Mouse (Mus musculus) right cerebral cortex, postnatal 10 days (tissue): ENCODE results near the gene Xxylt1.

Source experiments
- DNase-seq, 2 experiments: peaks; one replicate each; pipeline ENCODE4 v3.0.0; 2021; ENCODE audit warnings: low spot score in 2 of 2

Gene Xxylt1

DNA sequence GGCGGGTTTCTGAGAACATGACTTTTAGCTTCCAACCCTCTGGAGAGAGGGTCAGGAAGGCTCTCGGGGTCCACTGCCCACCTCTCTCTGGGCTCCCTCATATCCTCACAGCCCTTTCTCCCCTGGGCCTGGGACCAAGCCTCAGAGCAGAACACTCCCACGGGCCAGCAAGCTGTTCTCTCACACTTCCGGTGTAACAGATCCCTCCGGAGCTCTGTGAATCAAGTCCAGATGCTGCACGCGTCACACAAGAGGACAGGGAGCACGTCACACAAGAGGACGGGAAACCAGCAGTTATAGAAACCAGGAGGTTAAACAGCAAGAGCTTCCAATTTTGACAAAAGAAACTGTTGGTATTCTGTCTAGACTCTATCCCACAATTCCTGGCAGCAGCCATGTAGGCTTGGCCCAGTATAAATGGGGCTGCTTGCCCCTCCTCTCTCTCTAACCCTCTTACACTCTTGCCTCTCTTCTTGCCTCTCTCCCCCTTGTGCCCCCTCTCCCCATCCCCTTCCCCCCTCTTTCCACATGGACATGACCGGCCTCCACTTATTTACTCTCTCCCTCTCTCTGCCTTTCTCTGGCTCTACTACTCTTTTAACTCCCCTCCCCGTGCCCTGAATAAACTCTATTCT, 19.9 kb downstream of the Xxylt1 start:
- no peak for DNase-seq

DNA sequence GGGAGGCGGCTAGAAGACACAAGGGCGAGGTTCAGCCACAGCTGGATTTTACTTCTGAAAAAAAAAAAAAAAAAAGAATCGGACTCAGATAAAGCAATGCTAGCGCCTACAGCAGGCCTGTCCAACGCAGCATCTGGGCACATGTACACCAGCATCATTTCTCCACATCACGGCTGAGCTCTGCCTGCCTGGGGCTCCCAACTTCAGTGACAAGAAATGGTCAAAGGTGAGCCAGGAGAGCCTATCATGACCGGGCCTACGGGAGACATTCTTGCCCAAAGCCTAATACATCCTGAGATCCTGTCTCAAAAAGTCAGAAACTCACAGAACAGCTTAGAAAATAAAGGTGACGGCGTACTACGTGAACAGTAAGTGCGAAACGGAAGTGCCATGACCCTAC, 20.5 kb downstream of the Xxylt1 start:
- no peak for DNase-seq

DNA sequence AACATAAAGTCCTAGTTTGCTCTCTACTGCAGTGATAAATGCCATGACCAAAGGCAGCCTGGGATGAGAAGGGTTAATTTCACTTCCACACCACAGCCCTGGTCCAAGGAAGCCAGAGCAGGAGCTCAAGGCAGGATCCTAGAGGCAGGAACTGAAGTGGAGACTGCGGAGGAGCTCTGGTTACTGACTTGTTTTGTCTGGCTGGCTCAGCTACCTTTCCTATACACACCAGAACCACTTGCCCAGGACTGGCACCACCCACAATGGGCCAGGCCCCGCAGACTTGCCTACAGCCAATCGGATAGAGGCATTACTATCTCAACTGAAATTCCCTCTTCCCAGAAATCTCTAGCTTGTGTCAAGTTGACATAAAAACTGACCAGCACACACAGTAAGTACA, 21.0 kb downstream of the Xxylt1 start:
- DNase-seq, result no peak

DNA sequence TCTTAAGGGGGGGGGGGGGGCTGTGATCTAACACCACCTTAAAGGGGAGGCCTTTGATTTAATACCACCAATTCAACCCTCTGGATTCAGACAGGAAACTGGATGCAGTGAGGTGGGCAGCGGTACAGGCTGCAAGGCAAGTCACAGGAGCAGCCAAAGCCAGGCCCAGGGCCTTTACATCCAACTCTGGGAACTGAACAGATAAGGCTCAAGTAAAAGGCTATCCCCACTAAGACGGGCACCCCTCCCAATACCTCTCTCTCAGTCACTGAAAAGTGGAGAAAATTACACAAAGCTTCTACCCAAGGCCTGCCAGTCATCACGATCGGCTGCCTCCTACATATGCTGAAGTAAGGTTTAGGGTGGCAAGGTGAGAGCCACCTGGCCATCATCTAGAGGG, 21.5 kb downstream of the Xxylt1 start:
- DNase-seq, result no peak

DNA sequence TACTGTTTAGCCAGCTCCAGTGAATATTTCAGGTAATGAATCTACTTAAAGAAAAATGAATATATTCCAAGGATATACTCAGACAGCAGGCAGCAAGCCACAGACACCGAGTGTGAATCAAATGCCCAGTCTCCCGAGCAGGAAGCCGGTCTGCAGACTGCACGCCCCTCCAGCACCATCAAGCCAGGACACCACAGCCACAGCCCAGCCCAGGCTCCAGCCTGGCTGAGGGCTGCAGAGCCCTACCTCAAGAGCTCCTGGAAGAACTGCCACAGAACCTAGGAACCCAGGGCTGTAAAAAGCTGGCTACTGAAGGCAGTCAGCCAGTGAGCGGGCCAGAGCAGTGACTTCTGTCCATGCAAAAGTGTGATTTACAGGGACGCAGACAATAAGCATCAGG, 28.4 kb downstream of the Xxylt1 start:
- no peak for DNase-seq

DNA sequence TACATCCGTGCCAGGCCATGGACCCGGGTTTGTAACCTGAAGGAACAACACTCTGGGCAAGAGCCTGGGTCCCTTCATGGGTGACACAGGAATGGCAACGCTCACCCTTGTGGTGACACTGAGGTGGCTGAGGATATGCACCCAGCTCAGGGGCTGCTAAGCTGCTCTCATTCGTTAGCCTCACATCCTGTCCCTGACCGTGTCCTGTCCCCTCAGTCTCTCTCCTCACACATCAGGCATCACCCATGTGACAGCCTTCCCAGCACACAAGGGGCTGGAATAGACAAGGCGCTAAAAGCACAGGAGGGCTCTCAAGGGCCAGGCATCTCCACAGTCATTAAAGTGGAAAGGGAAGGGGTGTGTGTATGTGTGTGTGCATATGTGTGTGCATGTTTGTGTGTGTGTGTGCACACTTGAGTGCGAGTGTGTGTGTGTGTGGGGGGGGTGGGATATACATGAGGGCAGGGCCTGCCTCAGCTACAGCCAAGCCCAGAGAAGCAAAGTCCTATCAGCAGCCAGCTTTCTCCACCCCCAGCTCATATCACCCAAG, 29.0 kb downstream of the Xxylt1 start:
- no peak for DNase-seq

DNA sequence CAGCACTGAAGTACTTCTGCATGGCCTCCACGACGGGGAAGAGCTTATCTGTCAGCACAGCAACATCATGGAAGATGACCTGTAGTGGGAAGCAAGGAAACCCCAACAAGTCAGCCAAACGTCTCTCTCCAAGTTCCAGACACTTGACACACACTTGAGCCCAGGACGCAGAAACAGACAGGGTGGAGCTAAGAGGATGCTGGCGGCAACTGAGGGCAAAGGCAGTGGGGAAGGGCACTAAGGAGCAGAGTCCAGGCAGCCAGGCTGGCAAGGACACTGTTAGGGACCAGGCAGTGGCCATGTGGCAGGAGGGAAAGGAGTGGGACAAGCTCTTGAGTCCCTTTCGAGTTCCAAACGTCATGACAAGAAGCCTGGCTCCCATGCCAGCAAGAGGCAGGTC, 30.5 kb downstream of the Xxylt1 start:
- DNase-seq, result no peak

DNA sequence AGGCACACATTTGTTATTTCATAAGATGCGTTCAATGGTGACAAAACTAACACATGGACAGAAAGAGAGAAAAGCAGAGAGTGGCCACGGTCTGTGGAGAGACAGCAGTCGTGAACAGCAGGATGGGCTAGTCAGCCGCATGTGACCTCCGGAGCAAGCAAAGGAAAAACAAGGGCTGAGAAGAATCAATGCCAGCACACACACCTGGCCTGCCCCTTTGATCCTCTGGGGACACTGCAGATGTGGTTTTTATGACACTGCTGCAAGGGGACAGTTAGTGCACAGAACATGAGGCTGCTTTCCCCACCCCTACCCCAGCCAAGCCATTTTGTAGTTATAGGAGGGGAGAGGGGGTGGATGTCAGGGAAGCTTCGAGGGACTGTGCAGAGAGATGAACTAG, 33.0 kb downstream of the Xxylt1 start:
- no peak for DNase-seq

DNA sequence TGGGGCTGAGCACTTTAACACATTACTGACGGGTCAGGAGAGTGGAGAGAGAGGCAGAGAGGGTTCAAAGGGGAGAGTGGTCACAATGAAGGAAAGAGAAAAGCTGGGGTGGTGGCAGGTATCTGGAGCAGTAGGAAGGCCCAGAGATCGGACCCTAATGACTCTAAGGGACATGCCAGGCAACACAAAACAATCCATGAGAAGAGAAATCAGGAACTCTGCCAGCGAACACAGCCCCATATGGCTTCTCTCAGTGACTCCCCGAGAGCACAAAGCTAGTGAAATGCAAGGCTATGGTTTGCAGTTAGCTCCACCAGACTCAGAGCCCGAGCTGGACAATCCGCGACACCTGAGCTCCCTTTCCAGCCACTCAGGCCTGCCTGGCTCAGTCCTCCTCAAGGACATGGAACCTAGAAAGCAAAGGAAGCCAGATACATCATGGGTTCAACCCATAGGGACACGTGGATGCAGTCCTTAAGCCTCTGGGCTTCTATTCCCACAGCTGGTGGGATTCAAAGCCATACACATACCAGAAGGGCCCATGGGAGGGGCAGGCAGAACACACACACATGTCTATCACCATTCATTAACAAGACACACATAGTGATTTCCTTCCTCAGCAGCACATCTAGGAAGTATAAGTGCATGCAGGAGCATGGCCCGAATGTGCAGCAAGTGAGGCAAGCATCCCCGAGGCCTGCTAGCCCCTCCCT, 33.9 kb downstream of the Xxylt1 start:
- no peak for DNase-seq

DNA sequence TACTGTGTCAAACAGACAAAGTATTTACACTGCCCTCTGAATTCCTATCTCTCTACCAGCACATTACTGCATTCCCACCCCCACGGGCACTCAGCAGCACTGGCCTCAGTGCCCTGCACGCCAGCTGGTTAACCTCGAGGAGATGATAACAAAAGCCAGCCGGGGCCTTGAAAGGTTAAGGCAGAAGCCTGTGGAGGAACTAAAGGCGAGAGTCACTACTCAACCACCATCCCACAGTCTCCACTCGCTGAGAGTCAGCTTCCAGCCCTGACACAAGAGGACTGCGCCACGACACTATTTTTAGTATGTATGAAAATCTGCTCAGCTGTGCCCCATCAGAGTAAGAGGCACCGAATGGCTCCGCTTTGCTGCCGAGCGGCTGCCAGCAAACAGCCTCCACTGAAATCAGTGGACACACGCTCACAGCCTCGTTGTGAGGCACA, 35.0 kb downstream of the Xxylt1 start:
- DNase-seq, result no peak

DNA sequence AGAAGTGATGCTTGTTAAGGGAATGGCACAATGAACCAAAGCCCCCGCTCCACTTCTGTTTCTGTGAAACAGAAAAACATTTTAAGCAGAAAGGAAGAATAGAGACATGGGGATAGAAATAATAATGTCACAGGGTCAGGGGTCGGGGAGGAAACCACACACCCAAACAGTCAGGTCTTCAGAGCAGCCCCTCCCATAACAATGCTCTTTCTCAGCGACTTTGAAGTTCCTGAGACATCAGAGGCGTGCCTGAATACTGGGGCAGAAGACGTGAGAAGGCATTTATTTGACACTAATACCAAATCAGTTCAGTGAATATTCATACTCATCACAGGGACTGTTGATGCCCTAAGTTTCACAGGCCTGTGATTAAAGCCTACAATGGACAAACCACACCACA, 36.0 kb downstream of the Xxylt1 start:
- DNase-seq, result no peak

DNA sequence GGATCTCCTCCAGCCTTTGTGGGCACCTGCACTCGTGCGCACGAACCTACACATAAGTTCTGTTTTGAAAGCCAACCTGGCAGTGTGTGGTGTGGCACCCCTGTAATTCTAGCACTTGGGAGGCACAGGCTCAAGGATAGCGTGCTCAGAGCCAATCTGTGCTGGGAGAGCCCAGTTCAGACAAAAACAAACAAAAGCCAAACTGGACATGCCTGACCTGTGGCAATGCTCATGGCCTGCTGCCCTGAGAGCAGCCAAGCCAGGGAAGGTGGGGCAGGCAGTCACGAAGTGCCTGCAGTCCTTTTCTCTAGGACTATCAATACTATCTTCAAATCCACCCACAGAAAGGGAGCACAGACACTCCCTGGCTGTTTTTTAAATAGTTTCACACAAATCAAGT, 38.1 kb downstream of the Xxylt1 start:
- DNase-seq, result no peak

DNA sequence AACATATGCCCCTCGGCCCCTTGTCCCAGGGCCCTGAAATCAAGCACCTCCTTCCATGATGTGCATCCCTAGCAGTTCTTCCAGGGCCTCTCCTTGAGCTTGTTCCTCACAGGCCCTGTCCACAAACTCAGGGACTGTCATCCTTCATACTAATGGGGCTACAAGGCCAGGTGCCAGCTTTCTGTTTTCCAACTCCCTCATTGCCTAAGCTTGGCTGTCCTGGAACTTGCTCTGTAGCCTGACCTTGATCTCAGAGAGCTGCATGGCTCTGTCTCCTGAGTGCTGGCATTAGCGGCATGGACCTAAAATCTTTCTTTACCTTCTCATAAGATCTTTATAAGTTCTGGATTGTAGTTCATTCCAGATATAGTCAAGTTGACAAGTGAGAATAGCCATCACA, 39.7 kb downstream of the Xxylt1 start:
- no peak for DNase-seq

DNA sequence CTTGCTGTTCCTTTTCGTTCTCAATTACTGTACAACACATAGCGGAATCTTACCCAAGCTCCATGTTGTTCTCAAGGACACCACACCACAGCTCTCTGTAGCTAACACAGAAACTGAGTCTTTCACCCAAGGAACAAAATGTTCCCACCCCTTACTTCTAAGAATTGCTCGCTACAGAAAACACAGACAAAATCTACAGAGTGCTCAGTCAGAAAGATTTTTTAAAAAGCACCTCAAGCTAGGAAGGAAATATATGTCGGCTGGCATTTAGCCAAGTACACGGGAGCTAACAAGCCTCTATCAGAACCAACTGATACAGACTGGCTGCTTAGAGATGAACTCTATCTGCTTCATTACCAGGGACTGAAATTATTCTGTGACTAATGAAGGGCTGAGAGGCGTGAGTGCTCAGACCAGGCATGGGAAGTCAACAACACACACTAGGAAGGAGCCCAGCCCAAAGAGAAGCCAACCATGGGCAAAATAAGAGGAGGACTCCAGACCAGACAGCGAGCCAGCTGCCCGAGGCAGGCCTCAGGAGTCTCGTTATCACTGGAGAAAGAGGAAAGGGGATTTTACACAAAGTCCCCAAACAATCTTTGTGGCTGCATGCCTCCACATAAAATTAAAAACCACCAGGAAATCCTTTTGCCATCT, 41.3 kb downstream of the Xxylt1 start:
- DNase-seq, result no peak

DNA sequence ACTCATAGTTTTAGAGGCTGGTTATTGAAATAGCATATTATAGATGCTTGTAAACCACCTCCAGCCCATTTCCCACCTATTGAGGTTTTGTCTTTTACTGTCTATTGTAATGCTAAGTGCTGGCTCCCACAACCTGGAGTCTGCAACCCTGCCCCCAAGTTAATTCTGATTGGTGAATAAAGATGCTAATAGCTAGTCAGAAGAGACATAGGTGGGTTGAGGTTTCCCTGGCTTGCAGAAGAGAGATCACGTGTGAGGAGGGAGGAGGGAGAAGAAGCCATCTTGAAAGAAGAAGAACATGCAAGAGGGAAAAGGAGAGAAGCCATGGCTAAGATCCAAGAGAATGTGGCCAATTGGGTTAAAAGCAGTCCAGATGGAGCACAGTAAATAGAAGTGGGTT, 43.8 kb downstream of the Xxylt1 start:
- no peak for DNase-seq

DNA sequence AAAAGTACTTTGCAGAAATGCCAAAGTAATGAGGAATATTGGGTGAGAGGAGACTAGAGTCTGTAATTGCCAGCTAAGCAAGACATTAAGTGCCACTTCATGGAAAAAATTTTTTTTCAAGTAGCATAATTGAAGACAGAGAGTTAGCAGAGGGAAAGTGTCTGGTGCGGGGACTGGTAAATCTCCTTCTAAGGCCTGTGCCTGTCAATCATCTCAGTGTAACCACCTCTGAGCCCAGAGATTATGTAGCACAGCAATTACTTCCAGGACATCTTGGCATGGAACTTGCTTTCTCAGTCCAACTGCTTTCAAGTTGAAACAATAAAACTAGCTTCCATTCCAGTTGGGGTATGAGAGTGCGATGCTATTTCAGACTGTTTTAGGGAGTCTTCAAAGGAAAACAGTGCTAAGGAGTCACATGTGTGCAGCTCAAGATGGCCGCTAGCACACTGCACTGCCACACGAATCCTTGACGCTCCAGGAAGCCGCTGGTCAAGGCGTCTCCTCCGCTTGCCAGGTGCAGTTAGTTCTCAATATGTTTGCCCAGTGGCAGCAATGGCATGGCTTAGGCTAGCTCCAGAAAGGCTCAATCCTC, 45.5 kb downstream of the Xxylt1 start:
- DNase-seq, result no peak

DNA sequence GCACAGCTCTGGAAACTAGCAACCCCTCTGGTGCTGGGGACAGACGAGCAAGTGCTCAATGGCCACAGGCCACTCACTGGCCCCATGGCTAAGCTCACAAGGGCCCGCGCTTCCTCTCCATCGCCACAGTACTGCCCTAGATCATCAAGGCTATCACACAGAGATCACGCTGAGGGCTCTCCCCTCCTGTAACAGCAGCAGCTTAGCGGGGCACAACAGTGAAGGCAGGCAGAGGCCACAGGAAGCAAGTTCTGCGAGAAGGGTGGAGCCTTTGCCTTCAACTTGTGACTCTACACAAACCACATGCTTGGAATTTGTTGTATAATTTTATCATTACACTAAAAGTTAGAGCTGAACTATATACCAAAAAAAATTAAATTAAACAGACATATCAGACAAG, 46.0 kb downstream of the Xxylt1 start:
- no peak for DNase-seq

DNA sequence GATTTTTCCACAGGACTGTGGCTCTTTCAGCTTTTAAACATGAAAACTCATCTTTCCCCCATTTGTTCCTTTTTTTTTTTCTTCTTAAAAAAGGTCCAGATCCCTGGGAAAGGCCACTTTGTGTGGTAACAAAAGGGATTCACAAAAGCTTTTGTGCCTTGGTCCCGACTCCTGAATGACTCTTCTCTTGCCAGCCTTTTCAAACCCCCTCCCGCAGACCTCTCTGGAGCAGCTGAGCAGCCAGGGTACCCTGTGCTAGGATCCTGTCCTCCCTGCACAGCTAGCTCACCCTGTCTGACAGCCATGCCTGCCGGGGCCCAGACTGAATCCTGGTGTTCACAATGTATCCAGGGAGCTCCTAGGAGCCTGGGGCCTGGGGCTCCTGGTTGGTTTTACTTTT, 47.2 kb downstream of the Xxylt1 start:
- no peak for DNase-seq

DNA sequence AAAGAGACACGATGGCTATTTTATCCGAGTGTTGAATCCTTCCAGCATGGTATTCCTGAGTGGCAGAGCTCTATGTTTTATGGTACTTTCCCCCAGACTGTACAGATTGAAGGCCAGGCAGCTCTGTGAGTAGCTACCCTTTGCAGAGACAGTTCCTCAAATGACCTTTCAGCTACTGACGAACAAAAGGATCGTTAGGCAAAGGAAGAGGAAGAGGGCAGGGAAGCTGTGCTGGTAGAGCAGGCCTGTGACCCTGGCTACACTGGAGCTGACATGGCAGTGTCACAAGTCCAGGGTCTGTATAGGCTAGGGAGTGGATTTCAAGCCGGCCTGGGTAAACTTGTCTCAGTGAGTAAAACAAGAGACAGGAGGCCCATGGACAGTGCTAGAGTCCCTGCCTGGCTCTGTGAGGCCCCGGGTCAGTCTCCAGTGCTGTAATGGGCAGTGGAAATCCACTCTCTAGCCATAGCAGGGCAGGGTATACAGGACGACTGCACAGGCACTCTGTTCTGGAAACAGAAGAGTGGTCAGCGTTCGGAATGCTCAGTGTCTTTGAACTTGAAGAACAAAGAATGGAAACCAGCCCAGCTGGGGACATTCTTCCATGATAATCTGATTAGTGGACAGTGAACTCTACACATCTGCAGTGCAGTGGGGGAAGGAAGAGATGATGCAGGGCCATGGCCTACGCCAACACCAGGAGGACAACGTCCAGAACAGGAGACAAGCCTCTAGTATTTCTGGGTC, 51.3 kb downstream of the Xxylt1 start:
- no peak for DNase-seq

DNA sequence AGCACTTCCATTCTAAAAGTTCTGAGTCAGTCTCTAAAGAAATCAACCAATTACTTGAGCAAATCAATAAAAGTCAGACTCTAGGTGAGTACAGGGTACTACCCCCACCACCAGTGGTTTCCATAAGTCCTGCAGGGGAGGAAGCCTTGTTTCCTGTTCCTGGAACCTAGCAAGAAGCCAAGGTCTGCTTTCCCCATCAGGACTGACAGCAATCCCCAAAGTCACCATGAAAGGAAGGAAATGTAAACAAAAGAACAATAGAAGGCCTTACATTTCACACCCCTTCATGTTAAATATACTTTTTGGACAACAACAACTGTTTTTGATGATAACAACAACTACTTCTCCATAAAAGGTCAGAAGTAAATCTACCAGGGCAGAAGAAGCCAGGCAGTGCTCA, 53.6 kb downstream of the Xxylt1 start:
- no peak for DNase-seq

DNA sequence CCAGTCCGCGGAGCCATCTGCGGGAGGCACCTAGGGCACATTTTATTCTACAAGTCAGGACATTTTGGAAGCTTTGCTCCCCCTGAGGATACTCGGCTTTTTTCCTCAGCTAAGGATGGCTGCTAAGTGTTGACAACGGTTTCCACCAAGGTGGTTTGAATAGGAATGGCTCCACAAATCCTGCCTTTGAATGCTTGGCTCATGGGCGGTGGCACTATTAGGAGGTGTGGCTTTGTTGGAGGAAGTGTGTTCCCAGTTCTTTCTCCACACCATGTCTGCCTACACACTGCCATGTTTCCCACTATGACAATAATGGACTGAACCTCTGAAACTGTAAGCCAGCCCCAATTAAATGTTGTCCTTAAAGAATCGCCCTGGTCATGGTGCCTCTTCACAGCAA, 55.7 kb downstream of the Xxylt1 start:
- DNase-seq, result no peak

DNA sequence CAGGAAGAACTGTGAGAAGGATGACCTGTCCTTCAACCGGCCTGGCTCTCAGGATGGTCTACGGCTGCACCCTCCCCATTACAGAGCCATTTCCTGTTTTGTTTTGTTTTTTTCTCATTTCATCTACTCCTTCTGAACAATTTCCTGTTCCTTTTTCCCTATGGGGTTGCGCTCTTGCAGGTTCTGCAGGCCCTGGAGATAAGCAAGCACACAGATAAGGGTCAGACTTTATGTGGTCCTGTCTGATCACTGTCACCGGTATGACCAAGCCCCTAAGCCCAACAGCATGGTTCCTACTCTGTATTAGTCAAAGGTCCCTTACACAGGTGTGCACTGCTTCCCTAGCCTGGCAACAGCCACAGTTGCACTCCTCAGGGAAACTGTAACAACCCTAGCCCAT, 56.2 kb downstream of the Xxylt1 start:
- DNase-seq, result no peak
